Mouse (Mus musculus): Measurements from ENCODE around the gene Mrpl43. TPM values are rescaled to one million over a fixed set of nuclear protein-coding genes. Genes with fewer than 3 reads are reported as not detected.

Mrpl43 gene
- polyA plus RNA-seq, 1 experiment = 53.1 TPM

DNA sequence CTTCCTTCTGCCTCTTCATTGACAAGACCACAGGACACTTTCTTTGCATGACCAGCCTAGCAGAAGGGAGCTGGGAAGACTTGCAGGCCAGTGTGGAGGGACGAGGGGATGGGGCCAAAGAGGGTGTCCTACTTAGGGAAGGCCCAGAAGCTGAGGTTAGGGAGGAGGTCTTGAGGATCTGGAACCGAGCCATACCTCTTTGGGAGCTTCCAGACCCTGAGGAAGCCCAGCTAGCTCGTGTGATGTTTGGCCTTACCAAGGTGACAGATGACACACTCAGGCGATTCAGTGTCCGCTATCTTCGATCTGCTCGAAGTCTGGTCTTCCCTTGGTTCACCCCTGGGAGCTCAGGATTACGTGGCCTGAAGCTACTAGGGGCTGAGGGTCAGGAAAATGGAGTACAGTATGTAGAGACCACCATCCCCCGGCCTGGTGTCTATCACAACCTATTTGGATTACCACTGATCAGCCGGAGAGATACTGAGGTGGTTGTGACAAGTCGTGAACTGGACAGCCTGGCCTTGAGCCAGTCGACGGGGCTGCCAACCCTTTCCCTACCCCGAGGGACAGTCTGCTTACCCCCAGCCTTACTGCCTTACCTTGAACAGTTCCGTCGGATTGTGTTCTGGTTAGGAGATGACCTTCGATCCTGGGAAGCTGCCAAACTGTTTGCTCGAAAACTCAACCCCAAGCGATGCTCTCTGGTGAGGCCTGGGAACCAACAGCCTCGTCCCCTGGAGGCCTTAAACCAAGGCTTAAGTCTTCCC, 1.4 kb upstream of the Mrpl43 start:
- peaks cover 6% of the 10 kb centered on the region; the same call in 1 of the 2 replicates for H3K4me1 ChIP-seq (ENCODE audit: control insufficient read depth, insufficient read depth, insufficient read length)
- H3K36me3 ChIP-seq (ENCODE audit: control insufficient read depth, insufficient read depth, low read length) = peaks cover 3% of the 10 kb centered on the region; the same call in 1 of the 2 replicates
- DNase-seq (ENCODE audit: low read depth in 1 of 2, low spot score in 2 of 2) = no peak
- no peaks in the 10 kb centered on the region for H3K27me3 ChIP-seq (ENCODE audit: control insufficient read depth, insufficient read depth, low read length)
- H3K4me3 ChIP-seq (ENCODE audit: extremely low read depth, insufficient read depth, insufficient read length) = no peak overlapping the region
- WGBS = 89% methylated on average over 20 of the region's 20 CpGs
- TF ChIP-seq CTCF (IDR thresholded peaks at IDR 0.05; ENCODE audit: extremely low read depth, insufficient read depth, insufficient read length, insufficient replicate concordance) (no peak), POLR2A (IDR thresholded peaks at IDR 0.05; ENCODE audit: low read depth, low read length) (no peak)
- H3K27ac ChIP-seq (ENCODE audit: insufficient read depth, low read length) = no peak overlapping the region

DNA sequence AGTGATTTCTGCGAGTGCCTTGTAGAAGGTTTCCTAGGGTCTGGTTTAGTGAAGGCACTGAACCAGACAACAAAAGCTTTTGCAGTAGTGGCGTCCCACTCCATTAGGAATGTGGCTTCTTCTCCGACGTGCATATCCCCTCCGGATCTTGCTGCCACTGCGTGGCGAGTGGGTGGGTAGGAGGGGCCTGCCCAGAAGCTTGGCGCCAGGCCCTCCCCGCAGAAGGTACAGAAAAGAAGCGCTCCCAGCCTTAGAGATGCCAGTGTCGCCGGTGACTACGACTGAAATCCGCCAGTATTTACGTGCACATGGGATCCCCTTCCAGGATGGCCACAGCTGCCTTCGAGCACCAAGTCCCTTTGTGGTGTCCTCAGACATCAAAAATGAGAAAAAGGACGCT, 779 bp upstream of the Mrpl43 start:
- H3K4me1 ChIP-seq (ENCODE audit: control insufficient read depth, insufficient read depth, insufficient read length) = peaks cover 6% of the 10 kb centered on the region; the same call in 1 of the 2 replicates
- no peak for DNase-seq (ENCODE audit: low read depth in 1 of 2, low spot score in 2 of 2)
- 22% methylated on average over 17 of the region's 17 CpGs for WGBS
- H3K27ac ChIP-seq (ENCODE audit: insufficient read depth, low read length) = no peak overlapping the region; the same call in 1 of the 2 replicates
- no peaks in the 10 kb centered on the region for H3K27me3 ChIP-seq (ENCODE audit: control insufficient read depth, insufficient read depth, low read length)
- H3K36me3 ChIP-seq (ENCODE audit: control insufficient read depth, insufficient read depth, low read length) = peaks cover 3% of the 10 kb centered on the region; the same call in 1 of the 2 replicates
- TF ChIP-seq POLR2A (IDR thresholded peaks at IDR 0.05; ENCODE audit: low read depth, low read length) = no peak
- peak overlapping the region; percentile 97; the same call in 1 of the 2 replicates for H3K4me3 ChIP-seq (ENCODE audit: extremely low read depth, insufficient read depth, insufficient read length)

DNA sequence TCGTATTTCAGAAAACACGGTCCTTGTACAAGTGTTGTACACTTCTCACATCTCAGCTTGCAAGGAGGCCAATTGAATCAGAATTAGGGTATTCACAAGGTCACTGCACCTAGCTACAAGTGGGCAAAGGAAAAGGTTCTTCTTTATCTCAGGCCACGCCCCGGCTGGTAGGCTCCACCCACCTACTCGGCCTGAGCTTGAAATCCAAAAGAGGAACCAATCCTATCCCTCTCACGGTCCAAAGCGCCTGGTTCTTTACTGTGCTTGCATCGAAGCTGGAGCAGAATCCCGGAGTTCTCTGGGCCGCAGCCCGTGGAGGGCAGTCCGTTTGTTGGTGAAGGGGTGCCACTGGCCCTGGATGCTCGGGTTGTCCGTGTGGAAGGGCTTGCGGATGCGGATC, 798 bp downstream of the Mrpl43 start, which contains the start of gene Twnk:
Gene Twnk (plus strand): TSS at position 220 of the 400 bp plus-strand sequence.
- no peak for TF ChIP-seq CTCF (IDR thresholded peaks at IDR 0.05; ENCODE audit: extremely low read depth, insufficient read depth, insufficient read length, insufficient replicate concordance)
- no peak for TF ChIP-seq POLR2A (IDR thresholded peaks at IDR 0.05; ENCODE audit: low read depth, low read length)
- no peaks in the 10 kb centered on the region for H3K27me3 ChIP-seq (ENCODE audit: control insufficient read depth, insufficient read depth, low read length)
- 8% methylated on average over 16 of the region's 16 CpGs for WGBS
- DNase-seq (ENCODE audit: low read depth in 1 of 2, low spot score in 2 of 2) = peak; percentile 71 to 84
- H3K36me3 ChIP-seq (ENCODE audit: control insufficient read depth, insufficient read depth, low read length) = peaks cover 4% of the 10 kb centered on the region
- peak within 1 kb of the TSS; percentile 89 for H3K27ac ChIP-seq (ENCODE audit: insufficient read depth, low read length)
- H3K4me1 ChIP-seq (ENCODE audit: control insufficient read depth, insufficient read depth, insufficient read length) = peaks cover 6% of the 10 kb centered on the region; the same call in 1 of the 2 replicates
- peak within 1 kb of the TSS; percentile 97 for H3K4me3 ChIP-seq (ENCODE audit: extremely low read depth, insufficient read depth, insufficient read length)

DNA sequence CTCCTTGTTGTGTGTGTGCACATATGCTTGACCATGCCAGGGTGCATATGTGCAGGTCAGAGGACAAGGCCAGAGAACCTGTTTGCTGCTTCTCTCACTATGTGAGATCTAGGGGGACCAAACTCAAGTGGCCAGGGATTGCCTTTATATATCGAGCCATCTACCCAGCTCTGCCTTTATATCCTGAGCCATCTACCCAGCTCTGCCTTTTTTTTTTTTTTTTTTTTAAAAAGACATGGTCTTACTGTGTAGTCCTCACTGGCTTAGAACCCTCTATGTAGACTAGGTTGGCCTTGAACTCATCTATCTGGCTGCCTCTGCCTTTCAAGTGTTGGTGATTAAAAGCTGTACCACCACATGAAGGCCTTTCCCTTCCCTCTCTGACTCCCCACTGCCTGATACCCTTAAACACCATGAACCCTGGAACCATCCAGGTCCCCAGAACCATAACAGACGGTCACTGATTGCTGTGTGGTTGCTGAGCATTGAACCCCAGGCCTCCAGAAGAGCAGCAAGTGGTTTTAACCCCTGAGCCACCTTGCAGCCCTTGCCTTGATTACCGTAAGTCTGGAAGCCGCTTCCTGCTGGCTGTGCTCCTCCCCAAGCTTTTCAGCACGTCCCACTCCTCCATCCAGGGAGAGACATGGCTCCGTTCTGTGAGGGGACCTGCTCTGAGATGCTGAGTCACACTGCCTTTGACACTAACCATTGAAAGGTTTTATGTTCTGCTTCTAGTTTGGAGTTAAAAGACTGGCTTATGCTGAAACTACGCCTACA, 2.3 kb downstream of the Mrpl43 start:
- Histone ChIP-seq H3K27me3 (ENCODE audit: control insufficient read depth, insufficient read depth, low read length) (no peaks in the 10 kb centered on the region), H3K4me1 (ENCODE audit: control insufficient read depth, insufficient read depth, insufficient read length) (peaks cover 6% of the 10 kb centered on the region; the same call in 1 of the 2 replicates), H3K27ac (ENCODE audit: insufficient read depth, low read length) (no peak overlapping the region), H3K4me3 (ENCODE audit: extremely low read depth, insufficient read depth, insufficient read length) (no peak overlapping the region), H3K36me3 (ENCODE audit: control insufficient read depth, insufficient read depth, low read length) (peaks cover 1% of the 10 kb centered on the region)
- no peak for DNase-seq (ENCODE audit: low read depth in 1 of 2, low spot score in 2 of 2)
- TF ChIP-seq POLR2A (IDR thresholded peaks at IDR 0.05; ENCODE audit: low read depth, low read length) (no peak), CTCF (IDR thresholded peaks at IDR 0.05; ENCODE audit: extremely low read depth, insufficient read depth, insufficient read length, insufficient replicate concordance) (no peak)
- WGBS = 89% methylated on average over 7 of the region's 7 CpGs

DNA sequence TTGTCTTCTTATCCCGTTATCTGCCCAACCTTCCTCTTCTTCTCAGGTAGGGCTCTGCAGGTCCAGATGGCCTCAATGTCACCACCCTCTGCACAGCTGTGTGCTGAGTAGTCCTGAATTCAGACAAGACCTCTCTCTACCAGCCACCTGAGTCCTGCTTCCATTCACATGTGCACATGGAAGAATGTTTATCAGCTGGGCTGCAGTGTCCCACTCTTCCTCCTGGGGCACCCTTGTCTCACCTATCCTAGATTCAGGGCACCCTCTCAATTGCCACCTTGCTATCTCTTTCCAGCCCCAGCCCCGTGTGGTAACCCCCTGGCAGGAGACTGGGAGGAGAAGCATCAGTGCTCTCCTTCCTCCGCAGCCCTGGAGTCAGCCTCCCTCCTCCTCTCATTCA, 3.9 kb downstream of the Mrpl43 start:
- 67% methylated on average over 3 of the region's 3 CpGs for WGBS
- no peak for DNase-seq (ENCODE audit: low read depth in 1 of 2, low spot score in 2 of 2)
- TF ChIP-seq POLR2A (IDR thresholded peaks at IDR 0.05; ENCODE audit: low read depth, low read length) = no peak
- TF ChIP-seq CTCF (IDR thresholded peaks at IDR 0.05; ENCODE audit: extremely low read depth, insufficient read depth, insufficient read length, insufficient replicate concordance) = no peak
- Histone ChIP-seq H3K4me1 (ENCODE audit: control insufficient read depth, insufficient read depth, insufficient read length) (peaks cover 4% of the 10 kb centered on the region; the same call in 1 of the 2 replicates), H3K4me3 (ENCODE audit: extremely low read depth, insufficient read depth, insufficient read length) (no peak overlapping the region), H3K27me3 (ENCODE audit: control insufficient read depth, insufficient read depth, low read length) (no peaks in the 10 kb centered on the region), H3K36me3 (ENCODE audit: control insufficient read depth, insufficient read depth, low read length) (peaks cover 1% of the 10 kb centered on the region), H3K27ac (ENCODE audit: insufficient read depth, low read length) (no peak overlapping the region)

DNA sequence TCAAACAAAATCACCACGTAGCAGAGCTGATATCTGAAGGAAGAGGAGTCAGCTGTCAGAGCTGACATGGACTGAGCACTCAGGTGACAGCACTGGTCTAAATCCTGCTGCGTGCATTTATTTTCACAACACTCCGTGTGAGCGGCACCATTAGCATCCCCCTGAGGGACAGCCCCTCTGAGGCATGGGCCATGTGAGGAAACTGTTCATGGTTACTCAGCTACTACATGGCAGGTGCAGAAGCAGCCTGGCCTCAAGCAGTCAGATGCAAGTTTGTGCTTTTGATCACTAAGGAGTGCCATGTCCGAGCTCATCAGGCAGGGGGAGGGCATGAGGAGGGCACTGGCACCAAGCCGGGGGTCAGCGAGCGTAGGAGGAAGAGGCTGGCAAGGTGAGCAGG, 6.6 kb downstream of the Mrpl43 start:
- TF ChIP-seq POLR2A (IDR thresholded peaks at IDR 0.05; ENCODE audit: low read depth, low read length) (no peak), CTCF (IDR thresholded peaks at IDR 0.05; ENCODE audit: extremely low read depth, insufficient read depth, insufficient read length, insufficient replicate concordance) (no peak)
- WGBS = 89% methylated on average over 8 of the region's 8 CpGs
- Histone ChIP-seq H3K36me3 (ENCODE audit: control insufficient read depth, insufficient read depth, low read length) (peaks cover 1% of the 10 kb centered on the region), H3K27me3 (ENCODE audit: control insufficient read depth, insufficient read depth, low read length) (no peaks in the 10 kb centered on the region), H3K4me3 (ENCODE audit: extremely low read depth, insufficient read depth, insufficient read length) (no peak overlapping the region), H3K27ac (ENCODE audit: insufficient read depth, low read length) (no peak overlapping the region), H3K4me1 (ENCODE audit: control insufficient read depth, insufficient read depth, insufficient read length) (no peaks in the 10 kb centered on the region)
- DNase-seq (ENCODE audit: low read depth in 1 of 2, low spot score in 2 of 2) = no peak

Data from spleen, adult 2 months (tissue).